Mouse (Mus musculus): ENCODE data around the gene Ccnd3. TPM values are rescaled to one million over a fixed set of nuclear protein-coding genes. Genes with fewer than 3 reads are reported as not detected.
A peak's percentile ranks its signal among the peaks of the same experiment; 100 is the strongest.

Ccnd3 gene
- polyA plus RNA-seq, 1 experiment from 2014 or later = 331 TPM

DNA sequence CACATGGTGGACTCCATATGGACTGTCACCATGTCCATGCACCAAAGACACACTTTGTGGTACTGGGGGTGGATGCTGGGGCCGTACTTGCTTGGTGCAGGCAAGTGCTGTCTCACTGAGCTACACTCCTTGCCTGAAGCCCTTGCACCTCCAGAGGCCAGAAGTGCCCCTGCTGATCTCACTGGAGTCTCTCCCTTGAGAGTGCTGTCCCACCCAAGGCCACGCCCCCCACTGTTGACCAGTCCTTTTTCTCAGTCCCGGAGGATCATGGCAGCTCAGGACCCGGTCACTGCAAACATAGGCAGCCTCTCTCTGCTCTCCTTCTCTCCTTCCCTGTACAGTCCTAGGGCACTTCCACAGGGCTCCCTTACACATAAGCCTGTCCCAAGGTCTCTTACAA lies 30.6 kb upstream of the Ccnd3 start:
- no peak overlapping the region for H3K4me3 ChIP-seq (ENCODE audit: low read depth, low read length)
- H3K36me3 ChIP-seq (ENCODE audit: control insufficient read depth, insufficient read depth) = no peaks in the 10 kb centered on the region
- H3K27ac ChIP-seq (ENCODE audit: low read length) = no peak overlapping the region
- H3K27me3 ChIP-seq (ENCODE audit: control insufficient read depth, insufficient read depth, low read depth, low read length) = no peaks in the 10 kb centered on the region
- ATAC-seq (ENCODE audit: low read depth) = no peak
- no peak overlapping the region for H3K9ac ChIP-seq (ENCODE audit: low read depth, low read length)
- H3K9me3 ChIP-seq (replicated peaks; ENCODE audit: control insufficient read depth, low read length) = no peaks in the 10 kb centered on the region
- H3K4me1 ChIP-seq (ENCODE audit: control insufficient read depth, low read depth, low read length) = peaks cover 6% of the 10 kb centered on the region; the same call in 1 of the 2 replicates
- 64% methylated on average over 4 of the region's 4 CpGs for WGBS (ENCODE audit: insufficient replicate concordance)
- H3K4me2 ChIP-seq (ENCODE audit: low read depth, low read length) = no peak overlapping the region

DNA sequence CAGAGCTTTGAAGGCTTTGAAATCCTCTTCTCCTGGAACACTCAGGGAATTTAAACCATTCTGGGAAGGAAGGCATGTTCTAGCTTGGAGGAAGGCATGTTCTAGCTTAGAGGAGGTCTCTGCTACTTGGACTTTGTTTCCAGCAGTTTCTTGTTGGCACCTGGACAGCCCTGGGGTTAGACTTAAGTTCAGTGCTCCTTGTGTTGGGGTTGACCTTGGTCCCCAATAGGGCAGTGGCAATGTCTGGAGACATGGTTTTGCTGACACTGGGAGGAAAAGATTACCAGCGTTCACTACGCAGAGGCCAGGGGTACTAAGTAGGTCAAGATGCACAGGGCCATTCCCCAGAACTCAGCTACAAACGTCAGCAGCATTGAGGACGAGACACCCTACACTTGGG lies 29.7 kb upstream of the Ccnd3 start:
- no peak overlapping the region for H3K27ac ChIP-seq (ENCODE audit: low read length)

DNA sequence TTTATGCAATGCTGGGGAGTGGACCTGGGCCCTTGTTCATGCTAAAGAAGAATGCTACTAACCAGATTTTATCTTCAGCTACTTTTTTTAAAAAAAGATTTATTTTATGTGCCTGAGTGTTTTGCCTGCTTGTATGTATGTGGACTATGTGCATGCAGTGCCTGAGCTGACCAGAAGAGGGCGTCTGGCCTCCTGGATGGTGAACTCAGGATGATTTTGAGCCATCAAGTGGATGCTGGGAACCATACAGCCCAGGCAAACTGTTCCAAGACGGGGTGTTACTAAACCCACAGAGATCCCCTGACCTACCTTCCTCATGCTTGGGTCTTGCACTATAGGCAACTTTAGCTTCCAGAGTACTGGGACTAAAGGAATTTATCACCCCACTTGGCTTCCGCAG lies 29.1 kb upstream of the Ccnd3 start:
- Histone ChIP-seq H3K27ac (ENCODE audit: low read length) (no peak overlapping the region), H3K9me3 (replicated peaks; ENCODE audit: control insufficient read depth, low read length) (no peaks in the 10 kb centered on the region), H3K4me3 (ENCODE audit: low read depth, low read length) (no peak overlapping the region), H3K36me3 (ENCODE audit: control insufficient read depth, insufficient read depth) (no peaks in the 10 kb centered on the region), H3K4me1 (ENCODE audit: control insufficient read depth, low read depth, low read length) (peaks cover 6% of the 10 kb centered on the region; the same call in 1 of the 2 replicates), H3K27me3 (ENCODE audit: control insufficient read depth, insufficient read depth, low read depth, low read length) (no peaks in the 10 kb centered on the region), H3K9ac (ENCODE audit: low read depth, low read length) (no peak overlapping the region), H3K4me2 (ENCODE audit: low read depth, low read length) (no peak overlapping the region)
- WGBS (ENCODE audit: insufficient replicate concordance) = 48% methylated on average over 3 of the region's 3 CpGs
- no peak for ATAC-seq (ENCODE audit: low read depth)

More for the DNA sequence above, 29.7 kb upstream of the Ccnd3 start:
- ATAC-seq (ENCODE audit: low read depth) = no peak
- Histone ChIP-seq H3K9me3 (replicated peaks; ENCODE audit: control insufficient read depth, low read length) (no peaks in the 10 kb centered on the region), H3K4me2 (ENCODE audit: low read depth, low read length) (no peak overlapping the region), H3K4me3 (ENCODE audit: low read depth, low read length) (no peak overlapping the region), H3K27me3 (ENCODE audit: control insufficient read depth, insufficient read depth, low read depth, low read length) (no peaks in the 10 kb centered on the region), H3K36me3 (ENCODE audit: control insufficient read depth, insufficient read depth) (no peaks in the 10 kb centered on the region), H3K4me1 (ENCODE audit: control insufficient read depth, low read depth, low read length) (peaks cover 6% of the 10 kb centered on the region; the same call in 1 of the 2 replicates), H3K9ac (ENCODE audit: low read depth, low read length) (no peak overlapping the region)
- 71% methylated on average over 4 of the region's 4 CpGs for WGBS (ENCODE audit: insufficient replicate concordance)

DNA sequence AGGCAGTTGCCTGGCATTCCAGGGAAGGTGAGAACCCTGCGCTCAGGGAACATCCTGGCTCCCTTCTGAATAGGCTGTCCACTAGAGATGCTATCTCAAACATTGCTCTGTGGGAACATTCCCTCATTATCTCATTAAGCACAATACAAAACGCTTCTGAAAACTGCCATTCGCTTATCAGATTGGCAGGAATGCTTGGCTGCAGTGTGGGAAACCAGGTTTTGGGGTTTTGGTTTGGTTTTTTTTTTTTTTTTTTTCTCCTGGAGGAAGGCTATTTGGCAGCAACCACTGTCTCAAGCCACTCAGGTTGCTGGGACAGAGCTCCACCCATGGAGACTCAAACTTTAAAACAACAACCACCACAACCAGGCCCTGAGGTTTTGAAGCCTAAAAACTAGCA lies 25.0 kb upstream of the Ccnd3 start:
- Histone ChIP-seq H3K4me3 (ENCODE audit: low read depth, low read length) (no peak overlapping the region), H3K36me3 (ENCODE audit: control insufficient read depth, insufficient read depth) (no peaks in the 10 kb centered on the region), H3K4me1 (ENCODE audit: control insufficient read depth, low read depth, low read length) (peaks cover 7% of the 10 kb centered on the region), H3K27me3 (ENCODE audit: control insufficient read depth, insufficient read depth, low read depth, low read length) (no peaks in the 10 kb centered on the region), H3K9ac (ENCODE audit: low read depth, low read length) (no peak overlapping the region), H3K4me2 (ENCODE audit: low read depth, low read length) (no peak overlapping the region), H3K27ac (ENCODE audit: low read length) (no peak overlapping the region), H3K9me3 (replicated peaks; ENCODE audit: control insufficient read depth, low read length) (no peaks in the 10 kb centered on the region)
- ATAC-seq (ENCODE audit: low read depth) = no peak
- WGBS (ENCODE audit: insufficient replicate concordance) = 40% methylated on average over 3 of the region's 3 CpGs

DNA sequence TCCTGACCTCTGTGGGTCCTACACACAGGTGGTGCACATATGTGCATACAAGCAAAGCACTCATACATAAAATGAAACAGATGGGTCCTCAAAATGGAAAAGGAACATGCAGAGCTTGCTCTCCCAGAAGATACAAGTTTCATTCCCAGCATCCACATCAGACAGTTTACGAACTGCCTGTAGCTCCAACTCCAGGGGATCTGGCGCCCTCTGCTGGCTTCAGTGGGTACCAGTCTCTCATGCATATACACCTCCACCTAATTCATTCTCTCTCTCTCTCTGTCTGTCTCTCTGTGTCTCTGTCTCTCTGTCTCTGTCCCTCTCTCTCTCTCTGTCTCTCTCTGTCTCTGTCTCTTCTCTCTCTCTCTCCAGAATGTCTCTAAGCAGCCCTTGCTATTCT lies 22.4 kb upstream of the Ccnd3 start:
- WGBS (ENCODE audit: insufficient replicate concordance) = 30% methylated on average over 2 of the region's 2 CpGs
- no peak overlapping the region for H3K4me3 ChIP-seq (ENCODE audit: low read depth, low read length)
- H3K36me3 ChIP-seq (ENCODE audit: control insufficient read depth, insufficient read depth) = no peaks in the 10 kb centered on the region
- no peak overlapping the region for H3K27ac ChIP-seq (ENCODE audit: low read length)
- no peaks in the 10 kb centered on the region for H3K27me3 ChIP-seq (ENCODE audit: control insufficient read depth, insufficient read depth, low read depth, low read length)
- no peaks in the 10 kb centered on the region for H3K9me3 ChIP-seq (replicated peaks; ENCODE audit: control insufficient read depth, low read length)
- no peak overlapping the region for H3K9ac ChIP-seq (ENCODE audit: low read depth, low read length)
- ATAC-seq (ENCODE audit: low read depth) = no peak
- H3K4me2 ChIP-seq (ENCODE audit: low read depth, low read length) = no peak overlapping the region
- H3K4me1 ChIP-seq (ENCODE audit: control insufficient read depth, low read depth, low read length) = peaks cover 15% of the 10 kb centered on the region

DNA sequence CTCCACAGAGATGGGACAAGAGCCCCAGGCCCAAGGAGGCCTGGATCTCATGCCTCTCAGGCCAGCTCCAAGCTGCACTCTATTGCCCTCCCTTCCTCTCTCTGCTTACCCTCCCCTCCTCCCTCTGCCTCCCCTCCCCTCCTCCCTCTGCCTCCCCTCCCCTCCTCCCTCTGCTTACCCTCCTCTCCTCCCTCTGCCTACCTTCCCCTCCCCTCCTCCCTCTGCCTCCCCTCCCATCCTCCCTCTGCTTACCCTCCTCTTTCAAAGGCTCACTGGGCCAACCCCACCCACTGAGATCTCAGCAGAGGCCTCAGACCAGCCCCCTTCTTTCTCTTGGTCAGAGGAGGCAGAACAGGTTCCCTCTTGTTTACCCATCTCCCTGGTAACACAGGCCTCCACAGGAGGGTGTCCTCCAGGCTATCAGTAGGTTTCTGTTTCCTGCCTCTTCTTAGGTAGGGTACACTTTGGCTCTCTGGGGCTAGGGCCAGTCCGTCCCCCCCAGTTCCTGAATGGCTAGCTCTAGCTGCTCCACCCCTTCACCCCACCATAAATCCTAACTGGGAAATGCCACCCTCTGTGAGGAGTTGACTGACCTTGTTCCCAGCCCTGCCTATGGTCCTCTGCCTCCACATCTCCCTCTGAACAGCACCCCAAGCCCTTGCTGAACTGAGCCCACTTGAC lies 20.5 kb upstream of the Ccnd3 start:
- Histone ChIP-seq H3K27ac (ENCODE audit: low read length) (peak overlapping the region; percentile 42; the same call in 1 of the 2 replicates), H3K4me1 (ENCODE audit: control insufficient read depth, low read depth, low read length) (peaks cover 15% of the 10 kb centered on the region), H3K9me3 (replicated peaks; ENCODE audit: control insufficient read depth, low read length) (no peaks in the 10 kb centered on the region), H3K4me2 (ENCODE audit: low read depth, low read length) (no peak overlapping the region), H3K4me3 (ENCODE audit: low read depth, low read length) (no peak overlapping the region), H3K36me3 (ENCODE audit: control insufficient read depth, insufficient read depth) (peaks cover 8% of the 10 kb centered on the region; the same call in 1 of the 2 replicates), H3K27me3 (ENCODE audit: control insufficient read depth, insufficient read depth, low read depth, low read length) (no peaks in the 10 kb centered on the region), H3K9ac (ENCODE audit: low read depth, low read length) (no peak overlapping the region)
- ATAC-seq (ENCODE audit: low read depth) = peak; percentile 76
- 14% methylated on average over 1 of the region's 1 CpGs for WGBS (ENCODE audit: insufficient replicate concordance)

DNA sequence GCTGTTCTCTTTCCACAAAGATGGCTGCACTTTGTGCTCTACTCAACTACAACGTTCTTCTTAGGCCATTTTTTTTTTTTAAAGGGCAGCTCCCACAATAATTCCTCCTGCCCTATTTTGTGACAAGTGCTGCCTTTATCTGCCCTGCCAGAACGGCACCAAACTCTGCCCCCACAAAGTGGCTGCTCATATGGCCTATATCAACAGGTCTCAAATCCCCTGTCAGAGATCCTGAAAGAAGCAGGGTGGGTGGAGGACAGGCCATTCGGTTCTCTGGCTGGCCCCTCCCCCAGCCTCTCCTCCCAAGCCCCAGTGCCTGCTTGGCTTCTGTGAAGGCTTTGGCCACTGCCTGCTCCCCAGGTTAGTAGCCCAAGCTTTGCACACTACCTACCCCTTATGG lies 19.9 kb upstream of the Ccnd3 start:
- Histone ChIP-seq H3K9ac (ENCODE audit: low read depth, low read length) (0 out of 2 replicates have a peak overlapping the region, but pooled peaks have one; percentile 11), H3K27ac (ENCODE audit: low read length) (peak overlapping the region; percentile 42; the same call in 1 of the 2 replicates), H3K9me3 (replicated peaks; ENCODE audit: control insufficient read depth, low read length) (no peaks in the 10 kb centered on the region), H3K36me3 (ENCODE audit: control insufficient read depth, insufficient read depth) (peaks cover 13% of the 10 kb centered on the region; the same call in 1 of the 2 replicates), H3K4me2 (ENCODE audit: low read depth, low read length) (no peak overlapping the region), H3K4me1 (ENCODE audit: control insufficient read depth, low read depth, low read length) (peaks cover 15% of the 10 kb centered on the region), H3K4me3 (ENCODE audit: low read depth, low read length) (no peak overlapping the region), H3K27me3 (ENCODE audit: control insufficient read depth, insufficient read depth, low read depth, low read length) (no peaks in the 10 kb centered on the region)
- ATAC-seq (ENCODE audit: low read depth) = peak; percentile 46
- 4% methylated on average over 3 of the region's 3 CpGs for WGBS (ENCODE audit: insufficient replicate concordance)

DNA sequence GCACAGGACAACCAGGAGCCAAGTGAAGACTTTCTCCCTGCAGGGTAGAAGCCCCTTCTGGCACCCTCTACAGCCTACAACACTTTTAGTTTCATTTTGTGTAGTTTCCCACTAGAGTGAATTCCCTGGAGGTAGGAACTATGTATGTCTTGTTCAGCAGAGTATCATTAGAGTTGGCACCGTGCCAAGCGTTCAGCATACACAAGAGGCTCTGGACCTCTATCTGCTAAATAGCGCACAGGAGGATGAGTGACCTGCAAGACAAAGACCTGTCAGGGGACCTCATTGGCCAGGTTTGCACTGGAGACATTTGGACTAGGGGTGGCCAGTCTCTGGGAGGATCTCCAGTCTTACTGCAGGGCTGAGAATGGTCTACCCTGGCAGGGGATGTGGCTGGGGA lies 19.1 kb upstream of the Ccnd3 start:
- Histone ChIP-seq H3K4me3 (ENCODE audit: low read depth, low read length) (no peak overlapping the region), H3K27me3 (ENCODE audit: control insufficient read depth, insufficient read depth, low read depth, low read length) (no peaks in the 10 kb centered on the region), H3K9ac (ENCODE audit: low read depth, low read length) (no peak overlapping the region), H3K27ac (ENCODE audit: low read length) (peak overlapping the region; percentile 33; the same call in 1 of the 2 replicates), H3K36me3 (ENCODE audit: control insufficient read depth, insufficient read depth) (peaks cover 17% of the 10 kb centered on the region), H3K9me3 (replicated peaks; ENCODE audit: control insufficient read depth, low read length) (no peaks in the 10 kb centered on the region), H3K4me2 (ENCODE audit: low read depth, low read length) (no peak overlapping the region), H3K4me1 (ENCODE audit: control insufficient read depth, low read depth, low read length) (peaks cover 15% of the 10 kb centered on the region)
- WGBS (ENCODE audit: insufficient replicate concordance) = 81% methylated on average over 3 of the region's 3 CpGs
- no peak for ATAC-seq (ENCODE audit: low read depth)

DNA sequence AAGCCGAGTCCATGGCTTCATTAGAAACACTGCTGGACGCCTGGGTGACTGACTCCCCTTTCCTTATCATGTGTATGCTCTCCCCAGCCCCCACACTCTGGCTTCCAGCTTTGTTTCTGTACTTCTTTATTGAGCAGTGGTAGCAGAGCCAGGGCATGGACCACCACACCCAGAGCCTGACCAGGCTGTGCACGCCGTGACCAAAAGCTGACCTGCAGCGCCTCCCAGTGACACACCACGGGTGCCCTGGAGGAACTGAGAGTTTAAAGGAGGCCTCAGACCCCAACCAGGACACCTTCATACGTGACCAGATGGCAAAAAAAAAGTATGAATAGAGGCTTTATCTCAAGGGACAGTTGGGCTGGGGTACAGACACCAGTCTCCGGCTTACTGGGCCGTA lies 14.1 kb upstream of the Ccnd3 start:
- H3K36me3 ChIP-seq (ENCODE audit: control insufficient read depth, insufficient read depth) = peaks cover 54% of the 10 kb centered on the region
- H3K9ac ChIP-seq (ENCODE audit: low read depth, low read length) = no peak overlapping the region
- H3K9me3 ChIP-seq (replicated peaks; ENCODE audit: control insufficient read depth, low read length) = no peaks in the 10 kb centered on the region
- ATAC-seq (ENCODE audit: low read depth) = no peak
- no peak overlapping the region for H3K4me2 ChIP-seq (ENCODE audit: low read depth, low read length)
- H3K4me1 ChIP-seq (ENCODE audit: control insufficient read depth, low read depth, low read length) = peaks cover 10% of the 10 kb centered on the region; the same call in 1 of the 2 replicates
- WGBS (ENCODE audit: insufficient replicate concordance) = 70% methylated on average over 9 of the region's 9 CpGs
- H3K27me3 ChIP-seq (ENCODE audit: control insufficient read depth, insufficient read depth, low read depth, low read length) = no peaks in the 10 kb centered on the region
- no peak overlapping the region for H3K27ac ChIP-seq (ENCODE audit: low read length)
- no peak overlapping the region for H3K4me3 ChIP-seq (ENCODE audit: low read depth, low read length)
